Mouse (Mus musculus) adrenal gland, adult (tissue): Measurements from ENCODE around the gene H1fx.
"Not testable (repeated sequence)": the region's sequence is repeated elsewhere in the genome, so short reads cannot be mapped to it uniquely, and the experiment has no call there.

ENCODE experiments used
- DNase-seq, 2 experiments: peaks; one replicate each; pipeline ENCODE4 v3.0.0; 2022 to 2023; ENCODE audit warnings: low spot score in 1 of 2; ENCODE audit not compliant: inconsistent age in 2 of 2

Gene H1fx

DNA sequence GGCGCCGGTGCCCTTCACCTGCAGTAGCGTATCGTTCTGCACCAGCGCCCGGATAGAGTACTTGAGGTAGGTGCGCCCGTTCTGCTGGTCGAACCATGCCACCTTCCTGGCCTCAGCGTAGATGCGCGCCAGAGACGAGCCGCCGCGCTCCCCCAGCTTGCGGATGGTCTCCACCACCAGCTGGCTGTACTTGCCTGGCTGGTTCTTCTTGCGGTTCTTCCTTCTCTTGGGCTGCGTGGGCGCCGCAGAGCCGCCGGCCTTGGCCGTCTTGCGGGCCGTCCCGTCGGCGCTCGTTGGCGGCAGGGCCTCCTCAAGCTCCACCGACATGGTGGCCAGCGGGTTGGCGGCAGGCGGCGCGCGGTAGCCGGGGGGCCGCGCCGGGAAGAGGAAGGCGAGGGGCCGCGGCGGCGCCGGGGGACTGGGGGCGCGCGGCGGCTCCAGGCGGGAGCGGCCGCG is 379 bp downstream of the H1fx start:
- DNase-seq = peak in 1 of 2 experiments; percentile 68

DNA sequence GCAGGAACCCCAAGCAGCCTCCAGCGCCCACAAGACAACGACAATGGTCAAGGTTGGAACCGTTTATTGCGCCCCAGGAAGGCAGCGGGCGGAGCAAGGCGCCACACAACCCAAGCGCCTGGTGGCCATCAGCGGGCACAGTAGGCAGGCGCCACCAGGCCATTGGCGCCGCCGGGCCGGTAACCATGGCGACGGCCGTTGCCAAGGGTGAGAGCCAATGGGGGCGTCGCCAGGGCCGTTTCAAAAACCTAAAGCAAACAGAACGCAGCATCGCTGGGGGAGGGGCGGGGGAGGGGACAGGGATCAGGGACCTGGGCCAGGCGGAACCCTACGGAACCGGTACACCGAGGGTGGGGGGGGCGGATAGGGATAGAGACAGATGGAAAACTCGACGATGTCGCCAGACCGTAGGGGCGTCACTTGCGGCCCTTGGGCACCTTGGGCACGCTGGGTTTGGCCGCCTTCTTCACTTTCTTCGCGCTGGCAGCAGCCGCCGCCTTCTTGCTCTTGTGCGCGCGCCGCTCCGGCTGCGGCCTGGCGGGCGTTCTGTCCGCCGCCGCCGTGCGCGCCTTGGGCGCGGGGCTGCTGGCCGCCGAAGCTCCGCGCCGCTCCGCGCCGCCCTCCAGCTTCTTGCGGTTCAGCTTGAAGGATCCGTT is 935 bp downstream of the H1fx start:
- DNase-seq = peak; percentile 71 to 87

DNA sequence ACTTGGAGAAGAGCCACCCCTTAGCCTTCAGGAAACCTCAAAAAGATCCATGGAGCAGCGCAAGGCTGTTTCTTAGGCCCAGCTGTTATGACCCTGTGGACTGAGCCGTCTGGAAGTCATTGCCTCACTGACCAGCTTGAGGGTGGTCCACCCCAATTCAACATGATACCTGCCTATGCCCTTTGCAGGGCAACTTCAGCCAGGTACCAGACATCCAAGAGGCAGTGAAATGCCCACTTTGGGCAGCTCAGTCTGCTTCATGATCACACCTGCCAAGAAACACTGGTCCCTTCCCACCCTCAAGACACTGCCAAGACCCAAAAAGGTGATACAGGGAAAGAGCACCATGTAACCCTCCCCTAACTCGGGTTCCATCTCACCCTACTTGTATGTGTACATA is 1.7 kb downstream of the H1fx start:
- no peak for DNase-seq

DNA sequence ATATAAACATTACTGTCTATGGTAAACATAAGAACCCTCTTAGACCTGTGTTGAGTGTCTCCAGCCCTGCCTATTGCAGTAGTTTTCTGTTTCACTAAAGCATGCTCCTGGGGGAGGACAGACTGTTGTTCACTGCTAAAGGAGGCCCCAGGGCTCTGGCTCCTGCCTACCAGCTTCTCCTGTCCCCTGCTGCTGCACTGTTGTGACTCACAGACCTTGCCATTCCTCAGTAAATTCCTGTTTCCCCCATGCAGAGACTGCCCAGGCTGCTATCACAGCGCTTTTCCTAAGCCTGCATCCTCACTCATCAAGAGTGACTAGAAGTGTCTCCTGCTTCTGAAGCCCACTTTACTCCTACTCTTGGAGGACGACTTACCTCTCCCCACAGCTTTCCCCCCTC is 11.4 kb downstream of the H1fx start:
- peak in 1 of 2 experiments; percentile 23 for DNase-seq

DNA sequence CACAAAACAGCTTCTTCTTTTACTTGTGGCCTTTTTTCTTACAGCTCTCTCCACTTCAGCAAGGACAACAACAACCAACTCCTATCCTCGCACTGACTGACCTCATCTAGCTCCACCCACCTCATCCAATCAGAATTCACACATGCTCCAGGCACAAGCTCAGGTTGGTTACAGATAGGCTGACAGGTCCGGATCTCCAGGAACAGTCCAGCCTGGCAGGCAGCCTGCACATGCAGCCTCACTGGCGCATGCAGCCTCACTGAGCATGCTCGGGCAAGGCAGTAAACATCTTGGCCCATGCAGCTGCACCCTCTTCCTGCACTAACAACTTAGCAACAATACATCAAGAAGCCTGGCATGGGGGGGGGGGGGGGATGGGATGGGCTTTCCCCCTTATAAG is 19.0 kb downstream of the H1fx start:
- DNase-seq = not testable (repeated sequence)

DNA sequence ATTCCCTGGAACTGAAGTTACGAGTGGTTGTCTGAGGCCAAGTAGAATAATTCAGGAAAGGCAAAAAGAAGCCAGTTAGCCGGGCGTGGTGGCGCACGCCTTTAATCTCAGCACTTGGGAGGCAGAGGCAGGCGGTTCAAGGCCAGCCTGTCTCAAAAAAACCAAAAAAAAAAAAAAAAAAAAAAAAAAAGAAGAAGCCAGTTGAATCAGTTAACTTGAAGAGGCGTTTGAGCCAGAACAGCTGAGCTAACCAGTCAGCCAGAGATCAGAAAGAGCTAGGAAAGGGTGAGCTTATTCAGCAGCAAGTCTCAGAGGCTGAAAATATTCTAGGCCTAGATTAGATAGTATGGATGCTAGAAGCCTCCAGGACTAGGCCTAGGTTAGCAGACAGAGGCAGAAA is 39.3 kb downstream of the H1fx start:
- no peak for DNase-seq

DNA sequence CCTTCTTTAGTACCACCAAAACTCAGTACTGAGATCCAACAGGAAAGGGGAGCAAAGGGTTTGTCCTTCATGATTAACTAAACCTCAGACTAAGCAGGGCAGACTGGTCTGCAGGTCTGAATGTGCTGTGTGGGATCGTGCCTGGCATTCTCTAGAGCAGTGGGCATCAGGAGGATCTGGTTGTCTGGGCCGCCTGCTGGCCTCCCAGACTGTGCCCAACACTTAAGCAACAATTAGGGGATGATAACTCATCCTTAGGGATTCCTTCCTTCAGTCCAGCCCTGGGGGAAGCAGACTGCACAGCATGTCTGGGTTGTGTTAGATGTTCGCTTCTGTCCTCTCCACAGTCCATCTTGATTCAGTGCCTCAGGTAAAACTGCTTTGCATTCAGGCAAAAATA is 42.5 kb downstream of the H1fx start:
- DNase-seq = no peak

DNA sequence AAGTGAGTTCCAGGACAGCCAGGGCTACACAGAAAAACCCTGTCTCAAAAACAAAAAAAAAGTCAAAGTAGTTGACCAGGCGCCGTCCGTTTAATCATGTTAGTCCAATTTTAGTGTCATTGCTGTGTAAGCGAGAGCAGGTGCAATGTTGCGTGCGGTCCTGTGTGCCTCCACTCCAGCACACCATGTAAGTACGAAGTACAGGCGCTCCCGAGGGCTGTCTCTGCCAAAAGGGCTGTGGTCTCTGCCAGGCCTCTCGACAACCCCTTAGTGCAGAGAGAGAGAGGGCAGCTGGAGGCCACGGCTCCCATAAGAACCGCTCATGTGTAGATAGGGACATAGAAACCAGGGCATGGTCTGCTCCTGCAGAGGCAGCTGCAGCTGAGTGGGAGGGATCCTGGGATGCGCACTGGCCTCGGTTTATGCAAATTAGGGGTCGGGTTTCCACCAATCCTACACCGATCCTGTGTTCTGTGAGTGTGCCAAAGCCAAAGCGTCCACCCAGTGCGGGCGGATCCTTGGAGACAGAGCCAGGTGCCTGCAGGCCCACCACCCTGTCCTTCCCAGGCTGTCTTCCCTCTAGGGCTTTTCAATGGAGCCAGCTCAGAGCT is 44.2 kb downstream of the H1fx start:
- peak; percentile 7 to 40 for DNase-seq

DNA sequence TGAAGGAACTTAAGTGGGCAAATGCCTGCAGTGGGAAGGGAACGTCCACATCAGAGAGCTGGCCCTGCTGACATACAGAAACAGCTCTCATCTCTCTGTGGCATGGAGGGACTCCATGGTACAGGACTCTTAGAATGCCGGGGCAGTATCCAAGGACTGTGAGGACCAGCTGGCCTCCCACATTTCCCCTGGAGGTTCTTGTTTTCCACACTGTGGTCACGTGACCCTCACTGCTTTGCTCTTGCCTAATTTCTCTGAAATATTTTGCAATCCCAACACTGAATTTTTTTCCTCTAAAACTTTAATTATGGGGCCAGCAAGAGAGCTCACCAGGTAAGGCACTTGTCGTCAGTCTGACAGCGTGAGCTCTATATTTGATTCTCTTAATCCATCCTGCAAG is 46.4 kb downstream of the H1fx start:
- peak; percentile 7 to 49 for DNase-seq
